Mouse (Mus musculus): Measurements from ENCODE around the gene Tcf7l2. TPM values are rescaled to one million over a fixed set of nuclear protein-coding genes. Genes with fewer than 3 reads are reported as not detected.

The Tcf7l2 gene
- total RNA-seq, 1 experiment: 3.0 TPM

- Histone ChIP-seq H3K9ac (ENCODE audit: insufficient read depth, low read depth, low read length, poor library complexity, severe bottlenecking) (no peak overlapping the region), H3K27ac (ENCODE audit: insufficient read depth, low read depth, low read length, poor library complexity, severe bottlenecking) (no peak overlapping the region), H3K36me3 (ENCODE audit: control insufficient read depth, insufficient read depth, low read length, poor library complexity, severe bottlenecking) (no peaks in the 10 kb centered on the region), H3K9me3 (ENCODE audit: control insufficient read depth, insufficient read depth, low read depth, low read length) (no peaks in the 10 kb centered on the region), H3K4me3 (ENCODE audit: insufficient read depth in 1 of 2, low read depth in 1 of 2, low read length in 2 of 2, poor library complexity in 1 of 2, severe bottlenecking in 1 of 2) (peak overlapping the region; percentile 98 to 99), H3K4me1 (ENCODE audit: control insufficient read depth in 2 of 2, insufficient read depth in 2 of 2, low read length in 2 of 2, poor library complexity in 1 of 2) (peaks cover 0 to 10% of the 10 kb centered on the region in 2 experiments; a peak in 3 of 4 replicates)
- in situ Hi-C loops (cut with MboI; ENCODE audit: low sequenced_read_pairs in 2 of 2, unreplicated experiment in 2 of 2): no loop called here
- TF ChIP-seq CHD2 (IDR thresholded peaks at IDR 0.05; ENCODE audit: low read depth, low read length) (no peak), MAFK (IDR thresholded peaks at IDR 0.05; ENCODE audit: insufficient read depth, low read depth, low read length) (no peak), HCFC1 (IDR thresholded peaks at IDR 0.05; ENCODE audit: borderline replicate concordance, insufficient read depth, low read length) (no peak), ZNF384 (IDR thresholded peaks at IDR 0.05; ENCODE audit: low read depth, low read length) (no peak), ZC3H11A (IDR thresholded peaks at IDR 0.05; ENCODE audit: borderline replicate concordance, low read depth, low read length) (no peak)
- no peak for DNase-seq (ENCODE audit: low read depth, low spot score)
Measured at GRCm38 (mm10) chr19:55744576-55745191, 3.1 kb downstream of the Tcf7l2 start.

- no peak overlapping the region for H3K27ac ChIP-seq (ENCODE audit: insufficient read depth, low read depth, low read length, poor library complexity, severe bottlenecking)
- DNase-seq (ENCODE audit: low read depth, low spot score): no peak
- in situ Hi-C loops (cut with MboI; ENCODE audit: low sequenced_read_pairs in 2 of 2, unreplicated experiment in 2 of 2): no loop called here
Measured at GRCm38 (mm10) chr19:55745192-55745578, 3.6 kb downstream of the Tcf7l2 start.

GRCm38 (mm10) chr19:55746241-55746640, 4.6 kb downstream of the Tcf7l2 start:
- H3K9ac ChIP-seq (ENCODE audit: insufficient read depth, low read depth, low read length, poor library complexity, severe bottlenecking): no peak overlapping the region
- in situ Hi-C loops (cut with MboI; ENCODE audit: low sequenced_read_pairs in 2 of 2, unreplicated experiment in 2 of 2): no loop called here
- peaks cover 0 to 11% of the 10 kb centered on the region in 2 experiments; a peak in 3 of 4 replicates for H3K4me1 ChIP-seq (ENCODE audit: control insufficient read depth in 2 of 2, insufficient read depth in 2 of 2, low read length in 2 of 2, poor library complexity in 1 of 2)
- no peak for DNase-seq (ENCODE audit: low read depth, low spot score)
- no peak for TF ChIP-seq HCFC1 (IDR thresholded peaks at IDR 0.05; ENCODE audit: borderline replicate concordance, insufficient read depth, low read length)
- no peak for TF ChIP-seq MAFK (IDR thresholded peaks at IDR 0.05; ENCODE audit: insufficient read depth, low read depth, low read length)
- no peak for TF ChIP-seq CHD2 (IDR thresholded peaks at IDR 0.05; ENCODE audit: low read depth, low read length)
- TF ChIP-seq ZC3H11A (IDR thresholded peaks at IDR 0.05; ENCODE audit: borderline replicate concordance, low read depth, low read length): no peak
- TF ChIP-seq ZNF384 (IDR thresholded peaks at IDR 0.05; ENCODE audit: low read depth, low read length): no peak
- H3K27ac ChIP-seq (ENCODE audit: insufficient read depth, low read depth, low read length, poor library complexity, severe bottlenecking): no peak overlapping the region
- H3K36me3 ChIP-seq (ENCODE audit: control insufficient read depth, insufficient read depth, low read length, poor library complexity, severe bottlenecking): no peaks in the 10 kb centered on the region
- H3K4me3 ChIP-seq (ENCODE audit: insufficient read depth in 1 of 2, low read depth in 1 of 2, low read length in 2 of 2, poor library complexity in 1 of 2, severe bottlenecking in 1 of 2): no peak overlapping the region
- H3K9me3 ChIP-seq (ENCODE audit: control insufficient read depth, insufficient read depth, low read depth, low read length): no peaks in the 10 kb centered on the region

More at GRCm38 (mm10) chr19:55745192-55745578, 3.6 kb downstream of the Tcf7l2 start:
- H3K9me3 ChIP-seq (ENCODE audit: control insufficient read depth, insufficient read depth, low read depth, low read length): no peaks in the 10 kb centered on the region
- no peak for TF ChIP-seq ZNF384 (IDR thresholded peaks at IDR 0.05; ENCODE audit: low read depth, low read length)
- TF ChIP-seq ZC3H11A (IDR thresholded peaks at IDR 0.05; ENCODE audit: borderline replicate concordance, low read depth, low read length): no peak
- no peak for TF ChIP-seq HCFC1 (IDR thresholded peaks at IDR 0.05; ENCODE audit: borderline replicate concordance, insufficient read depth, low read length)
- H3K36me3 ChIP-seq (ENCODE audit: control insufficient read depth, insufficient read depth, low read length, poor library complexity, severe bottlenecking): no peaks in the 10 kb centered on the region
- no peak overlapping the region for H3K4me3 ChIP-seq (ENCODE audit: insufficient read depth in 1 of 2, low read depth in 1 of 2, low read length in 2 of 2, poor library complexity in 1 of 2, severe bottlenecking in 1 of 2)
- H3K9ac ChIP-seq (ENCODE audit: insufficient read depth, low read depth, low read length, poor library complexity, severe bottlenecking): no peak overlapping the region
- H3K4me1 ChIP-seq (ENCODE audit: control insufficient read depth in 2 of 2, insufficient read depth in 2 of 2, low read length in 2 of 2, poor library complexity in 1 of 2): peaks cover 0 to 13% of the 10 kb centered on the region in 2 experiments; a peak in 3 of 4 replicates

- H3K4me3 ChIP-seq (ENCODE audit: insufficient read depth in 1 of 2, low read depth in 1 of 2, low read length in 2 of 2, poor library complexity in 1 of 2, severe bottlenecking in 1 of 2): no peak overlapping the region
- TF ChIP-seq ZNF384 (IDR thresholded peaks at IDR 0.05; ENCODE audit: low read depth, low read length) (no peak), CHD2 (IDR thresholded peaks at IDR 0.05; ENCODE audit: low read depth, low read length) (no peak), ZC3H11A (IDR thresholded peaks at IDR 0.05; ENCODE audit: borderline replicate concordance, low read depth, low read length) (no peak), HCFC1 (IDR thresholded peaks at IDR 0.05; ENCODE audit: borderline replicate concordance, insufficient read depth, low read length) (no peak), MAFK (IDR thresholded peaks at IDR 0.05; ENCODE audit: insufficient read depth, low read depth, low read length) (no peak)
- DNase-seq (ENCODE audit: low read depth, low spot score): no peak
- H3K9ac ChIP-seq (ENCODE audit: insufficient read depth, low read depth, low read length, poor library complexity, severe bottlenecking): no peak overlapping the region
- no peaks in the 10 kb centered on the region for H3K36me3 ChIP-seq (ENCODE audit: control insufficient read depth, insufficient read depth, low read length, poor library complexity, severe bottlenecking)
- H3K4me1 ChIP-seq (ENCODE audit: control insufficient read depth in 2 of 2, insufficient read depth in 2 of 2, low read length in 2 of 2, poor library complexity in 1 of 2): peaks cover 0 to 11% of the 10 kb centered on the region in 2 experiments; a peak in 3 of 4 replicates
- no peaks in the 10 kb centered on the region for H3K9me3 ChIP-seq (ENCODE audit: control insufficient read depth, insufficient read depth, low read depth, low read length)
- in situ Hi-C loops (cut with MboI; ENCODE audit: low sequenced_read_pairs in 2 of 2, unreplicated experiment in 2 of 2): no loop called here
- no peak overlapping the region for H3K27ac ChIP-seq (ENCODE audit: insufficient read depth, low read depth, low read length, poor library complexity, severe bottlenecking)
Measured at GRCm38 (mm10) chr19:55747237-55747925, 5.8 kb downstream of the Tcf7l2 start.

All from ES-E14 (cell line).